Mouse (Mus musculus) lung, adult 2 months (tissue): ENCODE measurements around the gene Ppp2r3a.

ENCODE experiments used
- CTCF ChIP-seq: fragments of 200-500 bp; IDR thresholded peaks from 2 replicates; pipeline ENCODE4 v1.5.1; 2011; ENCODE audit warnings: mild to moderate bottlenecking, low read length, control low read depth; ENCODE audit not compliant: insufficient read depth
- POLR2A ChIP-seq: fragments of 200-500 bp; IDR thresholded peaks from 2 replicates; pipeline ENCODE4 v1.6.1; 2011; ENCODE audit warnings: low read depth, mild to moderate bottlenecking, control low read depth, low read length, borderline replicate concordance; ENCODE audit errors: extremely low read depth

DNA sequence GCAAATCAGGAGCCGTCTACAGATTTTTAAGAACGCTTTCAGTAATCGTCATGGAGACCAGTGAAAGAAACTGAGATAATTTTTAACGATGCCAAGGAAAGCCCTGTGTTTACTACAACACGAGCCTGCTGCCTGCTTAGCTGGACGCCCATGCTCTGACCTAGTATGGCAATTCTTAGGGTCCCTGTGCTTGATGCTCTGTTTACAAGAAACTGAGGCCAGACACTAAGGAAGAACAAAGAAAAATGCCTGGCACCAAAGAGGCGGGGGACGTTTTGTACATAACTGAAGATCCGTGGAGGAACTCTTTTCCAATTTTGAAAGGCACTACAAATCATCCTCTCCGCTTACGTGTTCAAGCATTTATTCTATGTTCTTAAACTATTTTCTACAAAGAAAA is 1.1 kb downstream of the Ppp2r3a start:
- no peak for TF ChIP-seq CTCF
- TF ChIP-seq POLR2A = no peak
